In genomic region chr2:91947397-91948150, GRCm38 (mm10) we compare ENCODE assay signal across 8 mouse cellular contexts. TPM values are rescaled to one million over a fixed set of nuclear protein-coding genes. Genes with fewer than 3 reads are reported as not detected.
DNase-seq lines count a peak whose midpoint lies in the region; ATAC-seq and TF ChIP-seq lines count a peak whose summit lies in the region.

No protein-coding gene starts in this region.

- H3K9ac ChIP-seq in hindbrain, embryonic 11.5 days (ENCODE audit: low read depth, low read length) = peak overlapping the region; percentile 31; the same call in 1 of the 2 replicates
- H3K9ac ChIP-seq in lung, postnatal 0 days (replicated peaks; ENCODE audit: low read depth) = no peak overlapping the region
- peak overlapping the region; percentile 11; the same call in 1 of the 2 replicates for H3K9ac ChIP-seq in stomach, embryonic 16.5 days (ENCODE audit: low read length)

- peak overlapping the region; percentile 1; the same call in 1 of the 2 replicates for H3K4me3 ChIP-seq in hindbrain, embryonic 11.5 days (ENCODE audit: low read depth, low read length)
- no peak overlapping the region for H3K4me3 ChIP-seq in lung, postnatal 0 days (ENCODE audit: low read depth, low read length)
- H3K4me3 ChIP-seq in stomach, embryonic 16.5 days (replicated peaks; ENCODE audit: low read length) = no peak overlapping the region

- no peak; the same call in 1 of the 2 replicates for TF ChIP-seq CTCF in lung, postnatal 0 days (IDR thresholded peaks at IDR 0.05)

- DNase-seq in heart, adult 18-20 months = peak; percentile 53 to 61
- no peak for DNase-seq in heart, postnatal 25 days (ENCODE audit: low spot score)
- DNase-seq in Muller cell, postnatal 12 days (ENCODE audit: inconsistent ontology term) = peak; percentile 95
- DNase-seq in hindbrain, embryonic 11.5 days (ENCODE audit: low spot score) = no peak
- peak; percentile 54 for DNase-seq in lung, postnatal 0 days (ENCODE audit: low spot score)
- no peak for DNase-seq in thymus, postnatal 10 days (ENCODE audit: low spot score in 2 of 2)

- peak; percentile 53 for ATAC-seq in erythroid progenitor cell, adult 5-6 weeks (replicated peaks; ENCODE audit: low FRiP score, poor library complexity, severe bottlenecking)
- peak; percentile 23; the same call in 1 of the 2 replicates for ATAC-seq in hindbrain, embryonic 11.5 days (ENCODE audit: low FRiP score)
- peak; percentile 49 for ATAC-seq in lung, postnatal 0 days
- ATAC-seq in stomach, embryonic 16.5 days (ENCODE audit: insufficient read depth, low FRiP score) = 0 out of 2 replicates have a peak, but pooled peaks have one; percentile 8

- WGBS in hindbrain, embryonic 11.5 days = 56% methylated on average over 11 of the region's 11 CpGs
- 46% methylated on average over 11 of the region's 11 CpGs for WGBS in lung, postnatal 0 days
- 54% methylated on average over 11 of the region's 11 CpGs for WGBS in stomach, embryonic 16.5 days

- no peak for TF ChIP-seq EP300 in lung, postnatal 0 days (IDR thresholded peaks at IDR 0.05)

- peaks cover 14% of the 10 kb centered on the region for H3K4me1 ChIP-seq in hindbrain, embryonic 11.5 days (replicated peaks; ENCODE audit: control insufficient read depth, insufficient read depth, low read length)
- H3K4me1 ChIP-seq in lung, postnatal 0 days (ENCODE audit: insufficient read depth, low read depth, low read length) = peaks cover 33% of the 10 kb centered on the region
- H3K4me1 ChIP-seq in stomach, embryonic 16.5 days (ENCODE audit: control insufficient read depth, insufficient read depth, low read length) = peaks cover 58% of the 10 kb centered on the region

- no peaks in the 10 kb centered on the region for H3K27me3 ChIP-seq in hindbrain, embryonic 11.5 days (ENCODE audit: control insufficient read depth, insufficient read depth, low read length)
- no peaks in the 10 kb centered on the region for H3K27me3 ChIP-seq in lung, postnatal 0 days (replicated peaks; ENCODE audit: insufficient read depth, low read length)
- H3K27me3 ChIP-seq in stomach, embryonic 16.5 days (ENCODE audit: control insufficient read depth, insufficient read depth, low read length) = no peaks in the 10 kb centered on the region

- no peak overlapping the region for H3K4me2 ChIP-seq in hindbrain, embryonic 11.5 days (replicated peaks; ENCODE audit: low read depth, low read length)
- no peak overlapping the region for H3K4me2 ChIP-seq in lung, postnatal 0 days (replicated peaks; ENCODE audit: low read depth, low read length)
- peak overlapping the region; percentile 13; the same call in 1 of the 2 replicates for H3K4me2 ChIP-seq in stomach, embryonic 16.5 days (ENCODE audit: low read depth, low read length)

- H3K36me3 ChIP-seq in hindbrain, embryonic 11.5 days (ENCODE audit: control insufficient read depth, insufficient read depth, low read length) = no peaks in the 10 kb centered on the region
- H3K36me3 ChIP-seq in lung, postnatal 0 days (ENCODE audit: insufficient read depth, low read length) = no peaks in the 10 kb centered on the region
- no peaks in the 10 kb centered on the region for H3K36me3 ChIP-seq in stomach, embryonic 16.5 days (ENCODE audit: control insufficient read depth, insufficient read depth, low read length)

- H3K9me3 ChIP-seq in hindbrain, embryonic 11.5 days (ENCODE audit: control insufficient read depth, low read length) = no peaks in the 10 kb centered on the region
- no peaks in the 10 kb centered on the region for H3K9me3 ChIP-seq in lung, postnatal 0 days (ENCODE audit: low read length)
- H3K9me3 ChIP-seq in stomach, embryonic 16.5 days (replicated peaks; ENCODE audit: control insufficient read depth, low read length) = no peaks in the 10 kb centered on the region

- H3K27ac ChIP-seq in hindbrain, embryonic 11.5 days (ENCODE audit: low read depth, low read length) = peak overlapping the region; percentile 47; the same call in 1 of the 2 replicates
- peak overlapping the region; percentile 40 for H3K27ac ChIP-seq in lung, postnatal 0 days (ENCODE audit: low read length)
- peak overlapping the region; percentile 64; the same call in 1 of the 2 replicates for H3K27ac ChIP-seq in stomach, embryonic 16.5 days (ENCODE audit: low read length)

- intact Hi-C loops in heart, postnatal 25 days (cut with DNase I) = no loop called here

RNA-seq across cellular contexts. Expression of gene Gm9821, which starts 2.1 kb away (rescaled TPM):
- total RNA-seq in heart, adult 18-20 months (2021) = not detected
- not detected for total RNA-seq in heart, postnatal 25 days (2021)
- total RNA-seq in erythroid progenitor cell, adult 5-6 weeks (2015; ENCODE audit: low replicate concordance) = not detected in 2 replicates
- 0.13 TPM in 1 of 2 replicates, not detected in the other for total RNA-seq in erythroid progenitor cell, adult 5-6 weeks (2017; ENCODE audit: low replicate concordance)
- polyA plus RNA-seq in hindbrain, embryonic 11.5 days (2014; fragmentation: Nextera tagmentation; extraction: Ambion mirVana) = 0.27 and 0.37 TPM in 2 replicates
- polyA plus RNA-seq in lung, postnatal 0 days (2015; fragmentation: Nextera tagmentation; extraction: Ambion mirVana) = 0.14 and 0.35 TPM in 2 replicates
- 0.83 and 0.91 TPM in 2 replicates for polyA plus RNA-seq in stomach, embryonic 16.5 days (2015; fragmentation: Nextera tagmentation; extraction: Ambion mirVana)

RNA-seq across cellular contexts. Expression of gene Mdk, which starts 15.5 kb away (rescaled TPM):
- 1 to 10 TPM; 2.3 to 2.9 TPM for total RNA-seq in heart, adult 18-20 months (2021)
- 1 to 10 TPM; 4.4 TPM for total RNA-seq in heart, postnatal 25 days (2021)
- total RNA-seq in erythroid progenitor cell, adult 5-6 weeks (2015; ENCODE audit: low replicate concordance) = not detected in 2 replicates
- not detected in 2 replicates for total RNA-seq in erythroid progenitor cell, adult 5-6 weeks (2017; ENCODE audit: low replicate concordance)
- 960 and 984 TPM in 2 replicates for polyA plus RNA-seq in hindbrain, embryonic 11.5 days (2014; fragmentation: Nextera tagmentation; extraction: Ambion mirVana)
- 101 and 104 TPM in 2 replicates for polyA plus RNA-seq in lung, postnatal 0 days (2015; fragmentation: Nextera tagmentation; extraction: Ambion mirVana)
- 458 and 550 TPM in 2 replicates for polyA plus RNA-seq in stomach, embryonic 16.5 days (2015; fragmentation: Nextera tagmentation; extraction: Ambion mirVana)

RNA-seq across cellular contexts. Expression of gene Chrm4, which starts 20.5 kb away (rescaled TPM):
- total RNA-seq in heart, adult 18-20 months (2021) = not detected
- not detected for total RNA-seq in heart, postnatal 25 days (2021)
- total RNA-seq in erythroid progenitor cell, adult 5-6 weeks (2015; ENCODE audit: low replicate concordance) = 1.3 TPM in 1 of 2 replicates, not detected in the other
- not detected in 2 replicates for total RNA-seq in erythroid progenitor cell, adult 5-6 weeks (2017; ENCODE audit: low replicate concordance)
- 0.20 and 0.42 TPM in 2 replicates for polyA plus RNA-seq in hindbrain, embryonic 11.5 days (2014; fragmentation: Nextera tagmentation; extraction: Ambion mirVana)
- polyA plus RNA-seq in lung, postnatal 0 days (2015; fragmentation: Nextera tagmentation; extraction: Ambion mirVana) = 0.12 and 0.16 TPM in 2 replicates
- 0.27 and 0.31 TPM in 2 replicates for polyA plus RNA-seq in stomach, embryonic 16.5 days (2015; fragmentation: Nextera tagmentation; extraction: Ambion mirVana)

RNA-seq across cellular contexts. Expression of gene Dgkz, which starts 28.1 kb away (rescaled TPM):
- total RNA-seq in heart, adult 18-20 months (2021) = 10 to 100 TPM; 33.8 to 35.9 TPM
- 10 to 100 TPM; 37.7 to 46.9 TPM for total RNA-seq in heart, postnatal 25 days (2021)
- 25.6 and 54.1 TPM in 2 replicates for total RNA-seq in erythroid progenitor cell, adult 5-6 weeks (2015; ENCODE audit: low replicate concordance)
- total RNA-seq in erythroid progenitor cell, adult 5-6 weeks (2017; ENCODE audit: low replicate concordance) = 8.7 and 11.9 TPM in 2 replicates
- 24.1 and 28.9 TPM in 2 replicates for polyA plus RNA-seq in hindbrain, embryonic 11.5 days (2014; fragmentation: Nextera tagmentation; extraction: Ambion mirVana)
- polyA plus RNA-seq in lung, postnatal 0 days (2015; fragmentation: Nextera tagmentation; extraction: Ambion mirVana) = 50.7 and 54.0 TPM in 2 replicates
- polyA plus RNA-seq in stomach, embryonic 16.5 days (2015; fragmentation: Nextera tagmentation; extraction: Ambion mirVana) = 34.9 and 38.3 TPM in 2 replicates

Comparison
In these comparisons a context has a peak if more than half of its experiments do, and no peak if none do; other contexts are left out.
1. DNase-seq: peak in heart, adult 18-20 months (2 of 2), Muller cell, postnatal 12 days (single experiment) and lung, postnatal 0 days (single experiment); none in heart, postnatal 25 days (single experiment), hindbrain, embryonic 11.5 days (single experiment) and thymus, postnatal 10 days (0 of 2).
2. Peak in every context shown above with its lines, with median percentiles within 50 percentile points of each other: ATAC-seq and H3K27ac ChIP-seq.